Mouse (Mus musculus) embryonic fibroblast, embryonic 13.5 days (primary cell): ENCODE measurements at regions not wholly inside any gene's neighbourhood (a gene's known extent, or its start where the extent isn't known, plus 50 kb on each side); places are given as distances from the start of the nearest gene placed in this dataset.

Experiments
- CTCF ChIP-seq: IDR thresholded peaks from 2 replicates; pipeline ENCODE4 v1.5.1; 2011; ENCODE audit warnings: mild to moderate bottlenecking, control low read depth, low read length, moderate library complexity, borderline replicate concordance; ENCODE audit not compliant: insufficient read depth
- POLR2A ChIP-seq: IDR thresholded peaks from 2 replicates; pipeline ENCODE4 v1.6.1; 2011; ENCODE audit warnings: low read depth, mild to moderate bottlenecking, control low read depth, low read length, moderate library complexity

- TF ChIP-seq CTCF (no peak), POLR2A (no peak)
Measured at GRCm38 (mm10) chr2:92836203-92836602, 78.7 kb upstream of the Syt13 start.
